Mouse (Mus musculus) adrenal gland, adult 8-10 months (tissue): ENCODE measurements around the gene Ccdc3. TPM values are rescaled to one million over a fixed set of nuclear protein-coding genes. Genes with fewer than 3 reads are reported as not detected.
"Not testable (repeated sequence)": the region's sequence is repeated elsewhere in the genome, so short reads cannot be mapped to it uniquely, and the experiment has no call there.

Source experiments
- DNase-seq: peaks from one replicate; pipeline ENCODE4 v3.0.0; 2022
- total RNA-seq, 4 experiments: library from RNA; stranded (reverse); gene quantifications; 2 replicates each; pipeline ENCODE4 v1.2.4; 2022

The Ccdc3 gene
- total RNA-seq, 4 experiments from 2014 or later = 7.9 to 30.5 (median 11.8) TPM

- DNase-seq = no peak
These were observed 77.8 kb downstream of the Ccdc3 start for GRCm38 (mm10) chr2:5215252-5215815.

GRCm38 (mm10) chr2:5219206-5219605 lies 81.6 kb downstream of the Ccdc3 start:
- no peak for DNase-seq

- DNase-seq = no peak
These were observed 82.3 kb downstream of the Ccdc3 start for GRCm38 (mm10) chr2:5219847-5220375.

GRCm38 (mm10) chr2:5222571-5222970 lies 85.0 kb downstream of the Ccdc3 start:
- DNase-seq = no peak

- no peak for DNase-seq
These were observed 99.4 kb downstream of the Ccdc3 start for GRCm38 (mm10) chr2:5236846-5237482.

GRCm38 (mm10) chr2:5237870-5238269 lies 100.3 kb downstream of the Ccdc3 start:
- no peak for DNase-seq

- DNase-seq = no peak
These were observed 101.9 kb downstream of the Ccdc3 start for GRCm38 (mm10) chr2:5239492-5239891.

- DNase-seq = no peak
These were observed 103.9 kb downstream of the Ccdc3 start for GRCm38 (mm10) chr2:5241469-5241897.

GRCm38 (mm10) chr2:5249199-5249598 lies 111.6 kb downstream of the Ccdc3 start:
- DNase-seq = not testable (repeated sequence)

- DNase-seq = peak; percentile 8
These were observed 112.4 kb downstream of the Ccdc3 start for GRCm38 (mm10) chr2:5249969-5250368.

GRCm38 (mm10) chr2:5258250-5258649 lies 120.7 kb downstream of the Ccdc3 start:
- no peak for DNase-seq

GRCm38 (mm10) chr2:5262279-5262678 lies 124.7 kb downstream of the Ccdc3 start:
- DNase-seq = no peak

GRCm38 (mm10) chr2:5267980-5268379 lies 130.4 kb downstream of the Ccdc3 start:
- DNase-seq = no peak

Other genes starting within 250 kb of the Ccdc3 start
- 100 to 1,000 TPM; 169 to 329 (median 213) TPM for gene Phyh, start 218.8 kb upstream of the Ccdc3 start, total RNA-seq
- not detected for gene Ucma, start 161.7 kb upstream of the Ccdc3 start, total RNA-seq
- gene Mcm10, start 125.0 kb upstream of the Ccdc3 start, total RNA-seq = 1 to 10 TPM; 2.0 to 7.3 (median 5.1) TPM
- 100 to 1,000 TPM in 2 of 4 experiments, 10 to 100 TPM in 2; 75.5 to 187 (median 117) TPM for gene Optn, start 73.7 kb upstream of the Ccdc3 start, total RNA-seq